Mouse (Mus musculus) gastrocnemius, postnatal 25 days (tissue): ENCODE measurements around the gene Tchp. TPM values are rescaled to one million over a fixed set of nuclear protein-coding genes. Genes with fewer than 3 reads are reported as not detected.

Source experiments
- microRNA-seq, 2 experiments: library from miRNA; unstranded; fragments of <30 nt; microRNA quantifications; one replicate each; pipeline ENCODE4 v1.2.0; 2021; ENCODE audit warnings: borderline replicate concordance in 2 of 2
- total RNA-seq, 2 experiments: library from RNA; stranded (reverse); gene quantifications; 1 replicate in 1 of 2; 2 replicates in 1 of 2; pipeline ENCODE4 v1.2.3; 2021

The Tchp gene
- total RNA-seq, 2 experiments from 2014 or later, result 2.3 to 2.8 TPM

Small RNA genes lying within 50 kb of the gene (microRNA-seq; reads per million reads assigned to microRNA genes)
- 0 to 0.26 reads per million in 2 experiments for gene Mir7028

Other genes with a start within 250 kb of the Tchp start
- under 1 TPM; 0.29 to 0.54 TPM for gene Fam222a, start 139.7 kb upstream of the Tchp start, total RNA-seq
- 1 to 10 TPM; 1.6 to 2.7 TPM for gene Trpv4, start 49.3 kb upstream of the Tchp start, total RNA-seq
- 1 to 10 TPM; 9.0 to 10.0 TPM for gene Gltp, start 16.8 kb upstream of the Tchp start, total RNA-seq
- 10 to 100 TPM; 21.7 to 22.1 TPM for gene Ankrd13a, start 66.9 kb downstream of the Tchp start, total RNA-seq
- gene Git2, start 67.8 kb downstream of the Tchp start, total RNA-seq, result 10 to 100 TPM; 16.1 to 21.7 TPM
- gene 1500011B03Rik, start 115.7 kb downstream of the Tchp start, total RNA-seq, result 1 to 10 TPM; 5.6 to 7.0 TPM
- not detected for gene 4930519G04Rik, start 145.9 kb downstream of the Tchp start, total RNA-seq
- gene Gm9936, start 150.9 kb downstream of the Tchp start, total RNA-seq, result not detected
- gene Oasl2, start 189.2 kb downstream of the Tchp start, total RNA-seq, result 1 to 10 TPM; 1.0 to 1.5 TPM
- under 1 TPM; 0.38 to 0.51 TPM for gene Oasl1, start 215.5 kb downstream of the Tchp start, total RNA-seq
- gene 2210016L21Rik, start 234.4 kb downstream of the Tchp start, total RNA-seq, result 10 to 100 TPM; 25.3 to 26.9 TPM